Mouse (Mus musculus) embryonic fibroblast, embryonic 13.5 days (primary cell): ENCODE data around the gene Tmem208.

ENCODE experiments used
- CTCF ChIP-seq: IDR thresholded peaks from 2 replicates; pipeline ENCODE4 v1.5.1; 2011; ENCODE audit warnings: mild to moderate bottlenecking, control low read depth, low read length, moderate library complexity, borderline replicate concordance; ENCODE audit not compliant: insufficient read depth
- POLR2A ChIP-seq: IDR thresholded peaks from 2 replicates; pipeline ENCODE4 v1.6.1; 2011; ENCODE audit warnings: low read depth, mild to moderate bottlenecking, control low read depth, low read length, moderate library complexity

GRCm38 (mm10) chr8:105325641-105326093 is 487 bp upstream of the Tmem208 start:
- no peak for TF ChIP-seq POLR2A
- no peak for TF ChIP-seq CTCF
